Mouse (Mus musculus) MEL (cell line): ENCODE measurements at regions not wholly inside any gene's neighbourhood (a gene's known extent, or its start where the extent isn't known, plus 50 kb on each side); places are given as distances from the start of the nearest gene placed in this dataset.

Experiments
- DNase-seq: peaks from one replicate; pipeline ENCODE4 v3.0.0; 2011; ENCODE audit warnings: low read depth, low spot score
- H3K27ac ChIP-seq: 2 replicates; pipeline ENCODE4 v1.5.1; 2012; ENCODE audit warnings: low read depth, mild to moderate bottlenecking, control low read depth, low read length, moderate library complexity; ENCODE audit not compliant: control insufficient read depth
- H3K27me3 ChIP-seq, 2 experiments: fragments of 150-350 bp in 1 of 2; sonication (generic) in 1 of 2; 2 replicates each; pipeline ENCODE4 v1.6.1; 2012; ENCODE audit warnings: low read length in 2 of 2, mild to moderate bottlenecking in 2 of 2, improper control_type of control experiment in 1 of 2, moderate library complexity in 1 of 2; ENCODE audit not compliant: insufficient read depth in 2 of 2, control insufficient read depth in 1 of 2
- H3K36me3 ChIP-seq, 2 experiments: 2 replicates each; pipeline ENCODE4 v1.6.1; 2012 to 2014; ENCODE audit warnings: low read length in 2 of 2, improper control_type of control experiment in 1 of 2, inconsistent platforms in 1 of 2, mild to moderate bottlenecking in 1 of 2; ENCODE audit not compliant: insufficient read depth in 2 of 2, control insufficient read depth in 1 of 2
- H3K4me1 ChIP-seq, 2 experiments: fragments of 150-350 bp in 1 of 2; sonication (generic) in 1 of 2; 2 replicates each; pipeline ENCODE4 v1.6.1; 2012; ENCODE audit warnings: low read length in 2 of 2, improper control_type of control experiment in 1 of 2, mild to moderate bottlenecking in 1 of 2; ENCODE audit not compliant: insufficient read depth in 2 of 2, control insufficient read depth in 1 of 2
- H3K4me3 ChIP-seq, 2 experiments: fragments of 150-350 bp in 1 of 2; sonication (generic) in 1 of 2; 2 replicates each; pipeline ENCODE4 v1.5.1; 2012; ENCODE audit warnings: low read depth in 2 of 2, low read length in 2 of 2, mild to moderate bottlenecking in 2 of 2, moderate library complexity in 2 of 2, control low read depth in 1 of 2, improper control_type of control experiment in 1 of 2; ENCODE audit not compliant: control insufficient read depth in 1 of 2, insufficient read depth in 1 of 2
- H3K79me2 ChIP-seq: 2 replicates; pipeline ENCODE4 v1.6.1; 2012; ENCODE audit warnings: mild to moderate bottlenecking, low read length, moderate library complexity; ENCODE audit not compliant: control insufficient read depth, poor library complexity, insufficient read depth
- H3K9ac ChIP-seq: 2 replicates; pipeline ENCODE4 v1.6.1; 2012; ENCODE audit warnings: low read depth, mild to moderate bottlenecking, control low read depth, low read length, moderate library complexity; ENCODE audit not compliant: control insufficient read depth, poor library complexity, severe bottlenecking
- H3K9me3 ChIP-seq: fragments of 150-350 bp; sonication (generic); replicated peaks from 2 replicates; pipeline ENCODE4 v1.6.1; 2012; ENCODE audit warnings: mild to moderate bottlenecking, low read length, improper control_type of control experiment, moderate library complexity; ENCODE audit not compliant: insufficient read depth
- CHD2 ChIP-seq: IDR thresholded peaks from 2 replicates; pipeline ENCODE4 v1.6.1; 2011; ENCODE audit warnings: low read length, improper control_type of control experiment
- ETS1 ChIP-seq: IDR thresholded peaks from 2 replicates; pipeline ENCODE4 v1.6.1; 2012; ENCODE audit warnings: low read depth, mild to moderate bottlenecking, inconsistent platforms, low read length, improper control_type of control experiment, moderate library complexity
- GATA1 ChIP-seq: IDR thresholded peaks from 2 replicates; pipeline ENCODE4 v1.6.1; 2011; ENCODE audit warnings: low read depth, low read length, improper control_type of control experiment
- JUND ChIP-seq: IDR thresholded peaks from 2 replicates; pipeline ENCODE4 v1.6.1; 2011; ENCODE audit warnings: low read depth, mild to moderate bottlenecking, improper control_type of control experiment, low read length
- MAZ ChIP-seq: IDR thresholded peaks from 2 replicates; pipeline ENCODE4 v1.6.1; 2012; ENCODE audit warnings: low read depth, mild to moderate bottlenecking, inconsistent platforms, low read length, improper control_type of control experiment
- MYC ChIP-seq: IDR thresholded peaks from 2 replicates; pipeline ENCODE4 v1.6.1; 2011; ENCODE audit warnings: low read depth, mild to moderate bottlenecking, low read length, improper control_type of control experiment, moderate library complexity
- NRF1 ChIP-seq: IDR thresholded peaks from 2 replicates; pipeline ENCODE4 v1.6.1; 2014; ENCODE audit warnings: low read depth, mild to moderate bottlenecking, inconsistent platforms, low read length, improper control_type of control experiment, moderate library complexity; ENCODE audit not compliant: poor library complexity, insufficient read depth, severe bottlenecking
- POLR2AphosphoS2 ChIP-seq: IDR thresholded peaks from 2 replicates; pipeline ENCODE4 v1.6.1; 2011; ENCODE audit warnings: low read length, improper control_type of control experiment
- RAD21 ChIP-seq: IDR thresholded peaks from 2 replicates; pipeline ENCODE4 v1.6.1; 2011; ENCODE audit warnings: mild to moderate bottlenecking, low read depth, low read length, improper control_type of control experiment
- TBP ChIP-seq: IDR thresholded peaks from 2 replicates; pipeline ENCODE4 v1.8.0; 2011; ENCODE audit warnings: low read depth, low read length, improper control_type of control experiment
- UBTF ChIP-seq: IDR thresholded peaks from 2 replicates; pipeline ENCODE4 v1.6.1; 2012; ENCODE audit warnings: low read depth, mild to moderate bottlenecking, inconsistent platforms, low read length, improper control_type of control experiment, moderate library complexity, borderline replicate concordance; ENCODE audit not compliant: insufficient read depth
- USF1 ChIP-seq: IDR thresholded peaks from 2 replicates; pipeline ENCODE4 v1.6.1; 2014; ENCODE audit warnings: low read depth, mild to moderate bottlenecking, inconsistent platforms, low read length, improper control_type of control experiment, moderate library complexity
- USF2 ChIP-seq, 2 experiments: IDR thresholded peaks; 2 replicates each; pipeline ENCODE4 v1.6.1; 2011 to 2012; ENCODE audit warnings: improper control_type of control experiment in 2 of 2, low read length in 2 of 2, borderline replicate concordance in 1 of 2, inconsistent platforms in 1 of 2, low read depth in 1 of 2, mild to moderate bottlenecking in 1 of 2; ENCODE audit not compliant: insufficient read depth in 1 of 2
- ZC3H11A ChIP-seq: IDR thresholded peaks from 2 replicates; pipeline ENCODE4 v1.6.1; 2012; ENCODE audit warnings: low read depth, mild to moderate bottlenecking, inconsistent platforms, low read length, improper control_type of control experiment
- ZKSCAN1 ChIP-seq: IDR thresholded peaks from 2 replicates; pipeline ENCODE4 v1.6.1; 2012; ENCODE audit warnings: low read depth, mild to moderate bottlenecking, inconsistent platforms, low read length, improper control_type of control experiment, moderate library complexity
- ZMIZ1 ChIP-seq: IDR thresholded peaks from 2 replicates; pipeline ENCODE4 v1.6.1; 2012; ENCODE audit warnings: low read depth, mild to moderate bottlenecking, inconsistent platforms, low read length, improper control_type of control experiment, moderate library complexity

- no peak for DNase-seq
- H3K9me3 ChIP-seq: no peaks in the 10 kb centered on the region
These were observed 247.4 kb downstream of the Cdh11 start for GRCm38 (mm10) chr8:102538068-102538467.

GRCm38 (mm10) chr8:102518446-102518845, 267.0 kb downstream of the Cdh11 start:
- no peak for TF ChIP-seq ZKSCAN1
- no peak for TF ChIP-seq ETS1
- TF ChIP-seq POLR2AphosphoS2: no peak
- no peak for TF ChIP-seq MYC
- H3K79me2 ChIP-seq: no peaks in the 10 kb centered on the region

More at GRCm38 (mm10) chr8:102538068-102538467, 247.4 kb downstream of the Cdh11 start:
- Histone ChIP-seq H3K4me3 (no peak overlapping the region), H3K79me2 (no peaks in the 10 kb centered on the region), H3K36me3 (no peaks in the 10 kb centered on the region), H3K27me3 (no peaks in the 10 kb centered on the region), H3K4me1 (no peaks in the 10 kb centered on the region), H3K9ac (no peak overlapping the region), H3K27ac (no peak overlapping the region)
- TF ChIP-seq ZMIZ1: no peak
- TF ChIP-seq ZC3H11A: no peak
- no peak for TF ChIP-seq GATA1
- TF ChIP-seq MYC: no peak
- TF ChIP-seq RAD21: no peak
- TF ChIP-seq USF1: no peak
- TF ChIP-seq TBP: no peak
- TF ChIP-seq CHD2: no peak
- no peak for TF ChIP-seq NRF1
- no peak for TF ChIP-seq JUND
- TF ChIP-seq USF2 (IDR thresholded peaks at IDR 0.05; ENCODE audit: borderline replicate concordance in 1 of 2, insufficient read depth in 1 of 2, low read depth in 1 of 2, low read length in 2 of 2): no peak
- no peak for TF ChIP-seq UBTF
- no peak for TF ChIP-seq MAZ

More at GRCm38 (mm10) chr8:102518446-102518845, 267.0 kb downstream of the Cdh11 start:
- no peak overlapping the region for H3K4me3 ChIP-seq
- no peaks in the 10 kb centered on the region for H3K4me1 ChIP-seq
- H3K27ac ChIP-seq: no peak overlapping the region
- no peak for DNase-seq
- H3K36me3 ChIP-seq: no peaks in the 10 kb centered on the region
- H3K9ac ChIP-seq: no peak overlapping the region
- no peaks in the 10 kb centered on the region for H3K27me3 ChIP-seq
- H3K9me3 ChIP-seq: no peaks in the 10 kb centered on the region
